Mouse (Mus musculus) olfactory bulb, adult 2 months (tissue): ENCODE measurements around the gene Cox7a2l.

Experiments
- CTCF ChIP-seq: fragments of 200-500 bp; IDR thresholded peaks from 2 replicates; pipeline ENCODE4 v1.5.1; 2012; ENCODE audit warnings: low read depth, mild to moderate bottlenecking, low read length, moderate library complexity; ENCODE audit not compliant: insufficient read depth
- POLR2A ChIP-seq: fragments of 200-500 bp; IDR thresholded peaks from 2 replicates; pipeline ENCODE4 v1.6.1; 2012; ENCODE audit warnings: mild to moderate bottlenecking, low read depth, low read length, moderate library complexity; ENCODE audit not compliant: insufficient read depth

- TF ChIP-seq CTCF = no peak
- TF ChIP-seq POLR2A = no peak
Observed at GRCm38 (mm10) chr17:83538141-83538540, 21.0 kb upstream of the Cox7a2l start.
